Mouse (Mus musculus) liver, embryonic 18 days (tissue): ENCODE data around the gene Srsf10. TPM values are rescaled to one million over a fixed set of nuclear protein-coding genes. Genes with fewer than 3 reads are reported as not detected.

ENCODE experiments used
- polyA plus RNA-seq: library from polyadenylated mRNA; depleted of rRNA; stranded (reverse); fragments of >200 nt; gene quantifications from 2 replicates; pipeline ENCODE4 v1.2.3, GENCODE M21; 2012; rRNA removed

Srsf10 gene
- polyA plus RNA-seq, result 32.0 and 34.0 TPM in 2 replicates

DNA sequence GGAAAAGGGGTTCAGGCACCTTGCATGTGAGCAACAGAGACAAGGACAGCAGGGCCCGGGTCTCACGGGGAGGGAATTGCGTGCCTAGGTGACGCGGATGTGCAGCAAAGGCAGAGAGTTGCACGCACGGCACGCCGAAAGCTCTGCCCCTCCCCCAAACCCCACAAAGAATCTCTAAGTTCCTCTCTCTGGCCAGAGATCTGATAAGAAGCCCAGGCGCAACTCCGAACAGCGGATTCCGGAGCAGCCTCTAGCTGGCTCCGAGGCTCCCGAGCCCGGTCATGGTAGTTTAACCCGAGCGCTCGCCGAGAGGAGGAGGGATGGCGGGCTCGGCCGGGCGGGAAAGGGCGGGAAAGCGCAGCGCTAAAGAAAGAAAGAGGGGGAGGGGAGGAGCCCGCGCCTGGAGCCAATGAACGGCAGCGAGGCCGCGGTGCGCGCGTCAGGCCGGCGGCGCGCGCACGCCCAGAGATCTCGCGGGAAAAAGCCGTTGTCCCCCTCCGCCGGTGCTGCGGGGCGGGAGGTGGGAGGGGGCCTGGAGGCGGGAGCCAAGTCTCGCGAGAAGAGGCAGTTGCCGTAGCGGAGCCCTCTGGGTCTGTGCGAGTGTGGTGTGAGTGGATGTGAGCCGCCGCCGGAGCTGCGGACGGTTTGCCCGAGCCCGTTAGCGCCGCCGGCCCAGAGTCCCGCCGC lies at the start of gene Srsf10:
TSS of gene Srsf10 (plus strand) at position 212 of the 687 bp plus-strand sequence.

DNA sequence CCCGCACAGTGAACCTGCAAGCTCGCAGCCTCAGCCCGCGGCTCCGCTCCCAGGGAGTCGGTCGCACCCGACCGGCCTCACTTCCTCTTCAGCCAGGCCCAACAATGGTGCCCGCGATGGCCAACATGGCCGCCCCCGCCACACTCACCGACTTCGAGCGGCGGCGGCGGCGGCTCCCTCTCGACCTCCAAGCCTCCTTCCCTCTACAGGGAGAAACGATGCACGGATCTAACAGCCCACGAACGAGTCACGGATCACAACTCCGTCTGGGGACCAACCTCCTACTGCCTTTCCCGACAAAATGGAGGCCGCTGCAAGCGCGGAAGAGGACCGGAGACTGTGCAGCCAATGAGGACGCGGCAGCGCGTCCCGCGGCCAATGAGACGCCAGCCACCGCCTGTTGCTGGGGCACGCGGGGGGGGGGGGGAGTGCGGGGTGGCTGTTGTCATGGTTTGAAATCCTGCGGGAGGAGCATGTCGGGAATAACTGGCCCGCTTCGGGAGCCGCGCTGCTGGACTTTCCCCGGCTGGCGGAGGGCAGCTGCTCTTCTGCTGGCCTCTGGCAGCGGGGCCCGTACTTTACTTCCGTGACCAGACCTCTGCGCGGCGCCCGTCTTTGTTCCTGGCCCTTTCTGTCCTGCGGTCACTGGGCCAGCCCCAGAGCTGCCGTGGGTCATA lies 18.1 kb downstream of the Srsf10 start, which contains the start of gene Pnrc2:
TSS of gene Pnrc2 (minus strand) at position 325 of the 677 bp plus-strand sequence.

DNA sequence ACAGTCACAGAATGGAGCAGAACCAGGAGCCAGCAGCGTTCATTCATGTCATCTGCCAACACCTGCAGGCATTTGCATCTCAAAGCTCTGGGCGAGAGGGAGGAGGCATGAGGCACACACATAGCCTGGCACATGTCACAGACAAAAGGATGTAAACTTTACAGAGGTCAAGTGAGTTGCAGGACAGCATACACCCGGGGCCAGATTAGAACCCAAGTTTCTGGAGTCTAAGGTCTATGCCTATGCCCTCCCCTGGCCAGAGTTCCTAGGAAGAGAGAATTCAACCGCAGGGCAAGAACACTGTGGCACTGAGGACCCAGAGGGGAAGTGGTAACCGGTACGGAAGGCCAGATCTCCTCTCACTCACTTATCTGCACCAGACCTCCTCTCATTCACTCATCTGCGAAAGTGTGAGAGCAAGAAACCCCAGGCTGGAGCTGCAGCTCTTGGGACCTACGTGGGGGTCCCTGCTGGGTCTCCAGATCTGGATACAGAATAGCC lies 39.6 kb downstream of the Srsf10 start, which contains the start of gene Cnr2:
TSS of gene Cnr2 (plus strand) at position 324 of the 501 bp plus-strand sequence.

Other genes with a start within 250 kb of the Srsf10 start
- gene Ifnlr1, start 169.5 kb upstream of the Srsf10 start, polyA plus RNA-seq, result 1.3 and 1.6 TPM in 2 replicates
- 1.4 and 1.7 TPM in 2 replicates for gene Il22ra1, start 127.6 kb upstream of the Srsf10 start, polyA plus RNA-seq
- gene Myom3, start 96.0 kb upstream of the Srsf10 start, polyA plus RNA-seq, result 0.09 and 0.14 TPM in 2 replicates
- 40.2 and 46.2 TPM in 2 replicates for gene Pnrc2, start 18.1 kb downstream of the Srsf10 start, polyA plus RNA-seq
- gene Cnr2, start 39.6 kb downstream of the Srsf10 start, polyA plus RNA-seq, result 2.7 and 2.9 TPM in 2 replicates
- 17.5 and 18.3 TPM in 2 replicates for gene Fuca1, start 65.0 kb downstream of the Srsf10 start, polyA plus RNA-seq
- gene Hmgcl, start 90.7 kb downstream of the Srsf10 start, polyA plus RNA-seq, result 126 and 136 TPM in 2 replicates
- 57.7 and 89.2 TPM in 2 replicates for gene Gale, start 108.0 kb downstream of the Srsf10 start, polyA plus RNA-seq
- gene Lypla2, start 116.9 kb downstream of the Srsf10 start, polyA plus RNA-seq, result 31.4 and 33.0 TPM in 2 replicates
- gene Pithd1, start 131.5 kb downstream of the Srsf10 start, polyA plus RNA-seq, result 27.8 and 29.6 TPM in 2 replicates
- gene Eloa, start 166.0 kb downstream of the Srsf10 start, polyA plus RNA-seq, result 13.6 and 13.7 TPM in 2 replicates
- 658 and 692 TPM in 2 replicates for gene Rpl11, start 197.7 kb downstream of the Srsf10 start, polyA plus RNA-seq